Mouse (Mus musculus) urinary bladder, postnatal 14 days (tissue): Measurements from ENCODE around the gene Morn2.

Experiments
- DNase-seq: peaks from one replicate; pipeline ENCODE4 v3.0.0; 2021; ENCODE audit warnings: low spot score

Gene Morn2

GRCm38 (mm10) chr17:80323658-80324057 lies 33.7 kb downstream of the Morn2 start:
- no peak for DNase-seq

GRCm38 (mm10) chr17:80324521-80324920 lies 34.5 kb downstream of the Morn2 start:
- no peak for DNase-seq

DNA sequence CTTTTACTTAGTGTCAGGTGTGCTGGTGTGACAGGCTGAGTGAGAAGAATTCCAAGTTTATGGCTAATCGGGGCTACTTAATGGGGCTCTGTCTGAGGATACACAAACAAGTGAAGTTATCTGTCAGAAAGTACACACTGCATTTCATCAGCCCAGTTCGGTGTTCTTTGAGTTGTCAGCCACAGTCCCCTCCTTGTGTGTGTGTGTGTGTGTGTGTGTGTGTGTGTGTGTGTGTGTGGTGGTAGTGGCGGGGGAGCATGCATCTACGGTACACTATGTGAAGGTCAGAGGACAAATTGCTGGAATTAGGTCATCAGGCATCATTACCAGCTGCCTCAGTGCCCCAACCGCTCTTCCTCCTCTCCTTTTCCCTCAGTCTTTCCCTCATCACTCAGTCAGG lies 35.5 kb downstream of the Morn2 start:
- DNase-seq, result no peak

- no peak for DNase-seq
Observed at GRCm38 (mm10) chr17:80326431-80326830, 36.4 kb downstream of the Morn2 start.

- DNase-seq, result no peak
Observed at GRCm38 (mm10) chr17:80332386-80332785, 42.4 kb downstream of the Morn2 start.

- DNase-seq, result no peak
Observed at GRCm38 (mm10) chr17:80345277-80345676, 55.3 kb downstream of the Morn2 start.

GRCm38 (mm10) chr17:80346591-80347125 lies 56.7 kb downstream of the Morn2 start:
- DNase-seq, result no peak
